Mouse (Mus musculus) embryonic facial prominence, embryonic 11.5 days (tissue): ENCODE data around the gene Tcf3. TPM values are rescaled to one million over a fixed set of nuclear protein-coding genes. Genes with fewer than 3 reads are reported as not detected.

Experiments
- ATAC-seq: fragments of 200-750 bp; cut with Nextera tagmentation; replicated peaks from 2 replicates; pipeline ENCODE4 v1.8.0; 2017; ENCODE audit warnings: low read depth; ENCODE audit not compliant: insufficient number of reproducible peaks, low FRiP score, low TSS enrichment
- DNase-seq: peaks from one replicate; pipeline ENCODE4 v3.0.0-alpha.2; 2015; ENCODE audit warnings: low spot score
- H3K27ac ChIP-seq: fragments of 300-500 bp; sonication (generic); replicated peaks from 2 replicates; pipeline ENCODE4 v1.5.1; 2014; ENCODE audit warnings: mild to moderate bottlenecking, low read depth, low read length, control low read depth
- H3K27me3 ChIP-seq: fragments of 300-500 bp; sonication (generic); 2 replicates; pipeline ENCODE4 v1.6.1; 2014; ENCODE audit warnings: mild to moderate bottlenecking, low read length, moderate library complexity, mixed read lengths; ENCODE audit not compliant: control insufficient read depth, insufficient read depth
- H3K36me3 ChIP-seq: fragments of 300-500 bp; sonication (generic); replicated peaks from 2 replicates; pipeline ENCODE4 v1.6.1; 2014; ENCODE audit warnings: low read depth, mild to moderate bottlenecking, low read length, moderate library complexity, mixed read lengths; ENCODE audit not compliant: control insufficient read depth, insufficient read depth
- H3K4me1 ChIP-seq: fragments of 300-500 bp; sonication (generic); 2 replicates; pipeline ENCODE4 v1.6.1; 2014; ENCODE audit warnings: low read length, mixed read lengths; ENCODE audit not compliant: control insufficient read depth, insufficient read depth
- H3K4me2 ChIP-seq: fragments of 300-500 bp; sonication (generic); 2 replicates; pipeline ENCODE4 v1.6.1; 2014; ENCODE audit warnings: low read depth, mild to moderate bottlenecking, control low read depth, low read length, moderate library complexity
- H3K4me3 ChIP-seq: fragments of 300-500 bp; sonication (generic); 2 replicates; pipeline ENCODE4 v1.5.1; 2014; ENCODE audit warnings: low read depth, low read length, control low read depth
- H3K9ac ChIP-seq: fragments of 300-500 bp; sonication (generic); replicated peaks from 2 replicates; pipeline ENCODE4 v1.6.1; 2014; ENCODE audit warnings: mild to moderate bottlenecking, control low read depth, low read length
- H3K9me3 ChIP-seq: fragments of 300-500 bp; sonication (generic); replicated peaks from 2 replicates; pipeline ENCODE4 v1.6.1; 2016; ENCODE audit warnings: mild to moderate bottlenecking, low read length, inconsistent platforms, mixed read lengths; ENCODE audit not compliant: control insufficient read depth
- WGBS: fragments of 180-500 bp; shearing (Covaris S2); extraction: QIAGEN DNeasy Blood & Tissue Kit; methylation state at CpG from one replicate; pipeline ENCODE4 v1.1.7; 2014; 5-methylcytosine and 5-hydroxymethylcytosine counted together
- polyA plus RNA-seq: library from polyadenylated mRNA; unstranded; fragments of >200 nt; fragmentation: Nextera tagmentation; extraction: Ambion mirVana; gene quantifications from 2 replicates; pipeline ENCODE4 v1.2.1, GENCODE M21; 2014

Tcf3 gene
- polyA plus RNA-seq, 1 experiment from 2014 or later = 174 TPM

DNA sequence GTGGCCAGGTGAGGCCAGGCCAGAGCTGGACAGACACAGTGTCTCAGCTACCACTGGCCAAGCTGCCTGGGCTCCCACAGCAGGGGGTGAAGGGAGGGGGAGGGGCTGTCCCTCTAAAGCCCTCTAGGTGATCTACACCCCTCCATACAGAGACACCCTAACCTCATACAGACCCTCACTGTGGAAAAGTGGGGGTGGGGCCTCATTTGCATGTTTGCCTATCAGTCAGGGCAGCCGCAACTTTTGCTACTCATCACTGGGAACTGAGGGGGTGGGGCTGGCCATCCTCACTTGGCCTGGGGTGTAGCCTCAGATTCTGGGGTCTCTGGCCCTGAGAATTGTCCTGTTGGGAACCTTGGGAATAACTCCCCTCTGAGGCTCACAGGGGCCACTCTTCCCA is 11.6 kb upstream of the Tcf3 start:
- WGBS = 23% methylated on average over 1 of the region's 1 CpGs
- H3K9ac ChIP-seq = no peak overlapping the region
- no peak overlapping the region for H3K4me2 ChIP-seq
- ATAC-seq = no peak
- DNase-seq = no peak
- peaks cover 2% of the 10 kb centered on the region; the same call in 1 of the 2 replicates for H3K27me3 ChIP-seq
- H3K9me3 ChIP-seq = no peaks in the 10 kb centered on the region
- no peaks in the 10 kb centered on the region for H3K4me1 ChIP-seq
- H3K4me3 ChIP-seq = no peak overlapping the region
- H3K27ac ChIP-seq = no peak overlapping the region
- H3K36me3 ChIP-seq = no peaks in the 10 kb centered on the region

DNA sequence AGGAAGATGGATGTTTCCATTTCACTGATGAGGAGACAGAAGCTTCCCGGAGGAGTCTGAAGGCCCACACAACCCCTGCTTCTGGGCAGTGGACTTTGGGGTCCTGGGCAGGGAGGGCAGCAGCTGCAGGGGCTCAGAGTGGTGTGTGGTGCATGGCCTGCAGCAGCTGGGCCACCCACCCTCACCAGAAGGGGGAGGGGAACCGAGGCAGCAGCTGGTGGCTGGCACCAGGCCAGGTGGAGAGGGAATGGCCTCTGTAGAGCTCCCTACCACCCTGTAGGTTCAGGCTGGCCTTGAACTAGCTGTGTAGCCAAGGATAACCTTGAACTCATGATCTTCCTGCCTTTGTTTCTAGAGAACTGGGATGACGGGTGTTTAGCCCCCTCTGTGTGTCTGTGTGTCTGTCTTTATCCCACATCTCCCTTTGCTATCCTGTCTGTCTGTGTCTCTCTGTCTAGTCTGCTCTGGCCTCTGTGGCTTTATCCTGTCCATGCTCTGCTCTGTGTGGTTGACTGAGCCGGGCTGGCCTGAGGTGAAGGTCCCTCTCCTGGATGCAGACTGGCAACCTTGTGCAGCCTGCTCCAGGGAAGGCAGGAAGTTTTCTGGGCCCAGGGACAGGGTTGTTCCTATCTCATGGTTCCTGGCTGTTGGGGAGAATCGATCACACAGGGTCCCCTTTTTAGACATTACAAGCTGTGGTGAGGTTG is 11.0 kb upstream of the Tcf3 start:
- Histone ChIP-seq H3K4me1 (no peaks in the 10 kb centered on the region), H3K27me3 (peaks cover 2% of the 10 kb centered on the region; the same call in 1 of the 2 replicates), H3K9ac (no peak overlapping the region), H3K36me3 (no peaks in the 10 kb centered on the region), H3K4me2 (no peak overlapping the region), H3K27ac (no peak overlapping the region), H3K9me3 (no peaks in the 10 kb centered on the region), H3K4me3 (no peak overlapping the region)
- 46% methylated on average over 5 of the region's 5 CpGs for WGBS
- ATAC-seq (no peak), DNase-seq (no peak)

- no peak for DNase-seq
- ATAC-seq = no peak
- H3K4me2 ChIP-seq = no peak overlapping the region
- no peaks in the 10 kb centered on the region for H3K9me3 ChIP-seq
- no peak overlapping the region for H3K9ac ChIP-seq
- H3K4me3 ChIP-seq = no peak overlapping the region
- 81% methylated on average over 8 of the region's 8 CpGs for WGBS
- H3K27ac ChIP-seq = no peak overlapping the region
- no peaks in the 10 kb centered on the region for H3K4me1 ChIP-seq
- no peaks in the 10 kb centered on the region for H3K36me3 ChIP-seq
- peaks cover 2% of the 10 kb centered on the region; the same call in 1 of the 2 replicates for H3K27me3 ChIP-seq
Measured at GRCm38 (mm10) chr10:80443575-80444278, 10.3 kb upstream of the Tcf3 start.

- peaks cover 2% of the 10 kb centered on the region; the same call in 1 of the 2 replicates for H3K27me3 ChIP-seq
- no peak for ATAC-seq
- H3K4me2 ChIP-seq = no peak overlapping the region
- no peaks in the 10 kb centered on the region for H3K4me1 ChIP-seq
- DNase-seq = no peak
- 49% methylated on average over 2 of the region's 2 CpGs for WGBS
- H3K4me3 ChIP-seq = no peak overlapping the region
- no peak overlapping the region for H3K9ac ChIP-seq
- no peaks in the 10 kb centered on the region for H3K9me3 ChIP-seq
- no peak overlapping the region for H3K27ac ChIP-seq
- H3K36me3 ChIP-seq = no peaks in the 10 kb centered on the region
Measured at GRCm38 (mm10) chr10:80442989-80443388, 9.5 kb upstream of the Tcf3 start.

DNA sequence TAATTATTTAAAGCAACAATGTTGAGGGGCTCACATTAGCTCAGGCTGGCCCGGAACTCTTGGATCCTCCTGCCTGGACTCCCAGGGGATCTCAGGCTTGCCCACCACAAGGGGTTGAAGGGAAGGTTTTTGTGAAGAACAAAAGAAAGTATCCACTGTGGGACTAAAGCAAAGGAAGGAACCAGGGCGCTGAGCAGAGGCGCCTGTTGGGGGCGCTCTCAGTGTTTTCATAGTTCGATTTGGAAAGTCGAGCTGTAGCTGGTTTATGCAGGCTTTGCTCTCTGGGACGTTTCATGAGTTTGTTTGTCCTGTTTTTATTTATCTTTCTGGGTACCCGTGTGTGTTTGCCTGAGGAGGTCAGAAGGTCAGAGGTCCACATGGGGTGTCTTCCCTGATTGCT is 8.2 kb upstream of the Tcf3 start:
- 59% methylated on average over 8 of the region's 8 CpGs for WGBS
- Histone ChIP-seq H3K27ac (no peak overlapping the region), H3K27me3 (peaks cover 2% of the 10 kb centered on the region; the same call in 1 of the 2 replicates), H3K36me3 (no peaks in the 10 kb centered on the region), H3K4me2 (no peak overlapping the region), H3K4me3 (no peak overlapping the region), H3K9ac (no peak overlapping the region), H3K9me3 (no peaks in the 10 kb centered on the region), H3K4me1 (no peaks in the 10 kb centered on the region)
- DNase-seq (no peak), ATAC-seq (no peak)

DNA sequence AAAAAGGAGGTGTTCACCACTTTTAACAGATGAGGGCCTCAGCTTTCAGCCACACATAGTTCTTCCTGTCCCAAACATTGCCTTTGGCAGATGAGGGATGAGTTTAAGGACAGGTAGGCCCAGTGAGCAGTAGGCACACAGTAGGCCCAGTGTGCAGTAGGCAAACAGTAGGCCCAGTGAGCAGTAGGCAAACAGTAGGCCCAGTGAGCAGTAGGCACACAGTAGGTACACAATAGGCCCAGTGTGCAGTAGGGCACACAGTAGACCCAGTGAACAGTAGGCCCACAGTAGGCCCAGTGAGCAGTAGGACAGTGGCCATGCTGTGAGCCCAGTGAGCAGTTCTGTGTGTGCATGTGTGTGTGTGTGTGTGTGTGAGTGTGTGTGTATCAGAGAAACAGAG is 6.6 kb upstream of the Tcf3 start:
- H3K27me3 ChIP-seq = peaks cover 2% of the 10 kb centered on the region; the same call in 1 of the 2 replicates
- DNase-seq (no peak), ATAC-seq (no peak)
- no peaks in the 10 kb centered on the region for H3K36me3 ChIP-seq
- no peak overlapping the region for H3K27ac ChIP-seq
- no peak overlapping the region for H3K9ac ChIP-seq
- no peak overlapping the region for H3K4me3 ChIP-seq
- no peaks in the 10 kb centered on the region for H3K9me3 ChIP-seq
- no peak overlapping the region for H3K4me2 ChIP-seq
- no peaks in the 10 kb centered on the region for H3K4me1 ChIP-seq

GRCm38 (mm10) chr10:80437973-80438372 is 4.5 kb upstream of the Tcf3 start:
- Histone ChIP-seq H3K27ac (no peak overlapping the region), H3K9me3 (no peaks in the 10 kb centered on the region), H3K9ac (no peak overlapping the region), H3K4me2 (no peak overlapping the region), H3K4me3 (no peak overlapping the region), H3K4me1 (no peaks in the 10 kb centered on the region), H3K27me3 (no peaks in the 10 kb centered on the region), H3K36me3 (no peaks in the 10 kb centered on the region)
- no peak for ATAC-seq
- no peak for DNase-seq
- WGBS = 57% methylated on average over 4 of the region's 4 CpGs

- ATAC-seq (no peak), DNase-seq (no peak)
- Histone ChIP-seq H3K9me3 (no peaks in the 10 kb centered on the region), H3K27me3 (no peaks in the 10 kb centered on the region), H3K36me3 (no peaks in the 10 kb centered on the region), H3K9ac (no peak overlapping the region), H3K27ac (no peak overlapping the region), H3K4me3 (no peak overlapping the region), H3K4me1 (no peaks in the 10 kb centered on the region), H3K4me2 (no peak overlapping the region; the same call in 1 of the 2 replicates)
- 13% methylated on average over 9 of the region's 9 CpGs for WGBS
Measured at GRCm38 (mm10) chr10:80436276-80436675, 2.8 kb upstream of the Tcf3 start.
